Mouse (Mus musculus): ENCODE measurements around the gene Fam192a. TPM values are rescaled to one million over a fixed set of nuclear protein-coding genes. Genes with fewer than 3 reads are reported as not detected.

Gene Fam192a
- 82.1 TPM for polyA plus RNA-seq (2017; shearing (Covaris generic))

DNA sequence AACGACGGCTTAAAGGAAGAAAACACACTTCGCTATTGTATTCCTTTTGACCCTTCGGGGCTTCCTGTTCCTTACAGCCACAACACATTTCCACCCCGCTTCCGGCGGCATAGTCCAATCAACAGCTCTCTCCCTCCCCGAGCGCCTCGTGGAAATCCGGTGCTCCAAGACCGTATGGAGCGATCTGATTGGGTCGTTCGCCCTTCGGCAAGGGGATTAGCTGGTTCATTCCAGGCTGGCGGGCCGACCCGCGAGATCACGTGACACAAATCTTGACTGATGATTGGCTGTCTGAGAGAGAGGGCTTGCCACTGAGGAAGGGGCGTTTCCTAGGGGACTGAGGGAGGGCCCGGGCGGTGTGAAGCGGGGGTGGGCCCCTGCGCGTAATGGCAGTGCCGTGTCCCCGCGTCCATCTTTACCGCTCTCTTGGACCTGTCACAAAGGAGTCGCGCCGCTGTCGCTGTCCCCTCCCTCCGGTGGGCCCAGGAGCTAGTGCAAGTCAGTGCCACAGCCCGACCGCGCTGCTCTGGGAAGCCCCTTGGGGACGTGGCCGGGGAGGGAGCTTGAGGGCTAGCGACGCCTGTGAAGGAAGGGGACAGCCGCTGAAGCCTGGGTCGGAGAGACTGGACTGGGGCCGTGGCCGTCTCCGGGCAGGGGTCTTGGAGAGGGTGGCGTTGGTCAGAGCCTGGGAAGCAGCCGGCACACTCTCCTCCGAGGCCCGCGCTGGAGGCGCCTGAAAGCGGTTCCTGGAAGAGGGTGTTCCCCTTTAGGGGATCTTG, at the start of gene Fam192a, which contains the start of gene Rspry1:
Gene Fam192a, minus strand, starts transcription at position 391 of the 779 bp plus-strand sequence.
Gene Rspry1, plus strand, starts transcription at position 331 of the 779 bp plus-strand sequence.

DNA sequence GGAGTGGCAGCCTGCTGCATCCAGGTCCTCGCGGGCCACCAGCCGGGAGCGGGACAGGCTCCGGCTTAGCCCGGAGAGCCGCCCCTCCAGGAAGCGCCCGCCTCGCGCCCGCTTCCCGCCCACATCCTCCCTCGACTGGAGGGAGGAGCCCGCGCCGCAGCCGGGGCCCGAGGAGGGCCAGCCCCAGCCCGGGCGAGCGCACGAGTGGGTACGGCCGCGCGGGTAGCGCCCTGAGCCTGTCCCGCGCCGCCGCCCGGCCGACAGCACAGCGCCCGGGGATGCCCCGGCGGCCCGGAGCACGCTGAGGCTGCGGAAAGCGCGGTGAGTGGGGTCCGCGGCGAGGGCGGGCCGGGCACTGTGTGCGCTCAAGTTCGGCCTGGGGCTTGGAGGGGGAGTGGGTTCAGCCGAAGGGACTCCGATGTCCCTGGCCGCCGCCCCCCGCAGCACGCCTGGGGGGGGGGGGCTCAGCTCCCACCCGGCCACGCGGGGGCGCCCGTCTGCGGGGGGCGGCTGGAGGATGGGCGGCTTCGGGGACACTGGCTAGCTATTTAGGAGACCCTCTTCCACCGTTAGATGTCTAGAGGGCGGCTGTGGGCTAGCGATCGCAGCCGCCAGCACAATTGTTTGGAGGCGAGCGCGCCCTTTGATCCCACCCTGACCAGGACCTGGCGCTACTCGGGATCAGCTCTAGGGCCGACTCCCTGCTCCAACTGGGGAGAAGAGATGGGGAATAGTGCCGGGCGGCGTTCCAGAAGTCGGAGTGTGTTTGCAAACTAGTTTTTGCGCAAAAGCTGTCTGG, 68.7 kb downstream of the Fam192a start, which contains the start of gene Cpne2:
Gene Cpne2, plus strand, starts transcription at position 118 of the 799 bp plus-strand sequence.

Other genes starting within 250 kb of the Fam192a start
- 129 TPM for gene Herpud1, start 215.6 kb downstream of the Fam192a start, polyA plus RNA-seq (2017; shearing (Covaris generic))
- gene Nlrc5, start 167.6 kb downstream of the Fam192a start, polyA plus RNA-seq (2017; shearing (Covaris generic)): 220 TPM
- 1.4 TPM for gene Cpne2, start 69.0 kb downstream of the Fam192a start, polyA plus RNA-seq (2017; shearing (Covaris generic))
- 61.6 TPM for gene Rspry1, start 60 bp downstream of the Fam192a start, polyA plus RNA-seq (2017; shearing (Covaris generic))
- gene Arl2bp, start 64.6 kb upstream of the Fam192a start, polyA plus RNA-seq (2017; shearing (Covaris generic)): 191 TPM
- not detected for gene Pllp, start 94.3 kb upstream of the Fam192a start, polyA plus RNA-seq (2017; shearing (Covaris generic))
- not detected for gene Ccl22, start 143.6 kb upstream of the Fam192a start, polyA plus RNA-seq (2017; shearing (Covaris generic))
- 0.31 TPM for gene Cx3cl1, start 170.0 kb upstream of the Fam192a start, polyA plus RNA-seq (2017; shearing (Covaris generic))
- gene Ccl17, start 208.5 kb upstream of the Fam192a start, polyA plus RNA-seq (2017; shearing (Covaris generic)): not detected
- gene Coq9, start 236.3 kb upstream of the Fam192a start, polyA plus RNA-seq (2017; shearing (Covaris generic)): 66.1 TPM
- 91.4 TPM for gene Ciapin1, start 236.4 kb upstream of the Fam192a start, polyA plus RNA-seq (2017; shearing (Covaris generic))